Mouse (Mus musculus): ENCODE results near the gene Lgr4.

The Lgr4 gene

DNA sequence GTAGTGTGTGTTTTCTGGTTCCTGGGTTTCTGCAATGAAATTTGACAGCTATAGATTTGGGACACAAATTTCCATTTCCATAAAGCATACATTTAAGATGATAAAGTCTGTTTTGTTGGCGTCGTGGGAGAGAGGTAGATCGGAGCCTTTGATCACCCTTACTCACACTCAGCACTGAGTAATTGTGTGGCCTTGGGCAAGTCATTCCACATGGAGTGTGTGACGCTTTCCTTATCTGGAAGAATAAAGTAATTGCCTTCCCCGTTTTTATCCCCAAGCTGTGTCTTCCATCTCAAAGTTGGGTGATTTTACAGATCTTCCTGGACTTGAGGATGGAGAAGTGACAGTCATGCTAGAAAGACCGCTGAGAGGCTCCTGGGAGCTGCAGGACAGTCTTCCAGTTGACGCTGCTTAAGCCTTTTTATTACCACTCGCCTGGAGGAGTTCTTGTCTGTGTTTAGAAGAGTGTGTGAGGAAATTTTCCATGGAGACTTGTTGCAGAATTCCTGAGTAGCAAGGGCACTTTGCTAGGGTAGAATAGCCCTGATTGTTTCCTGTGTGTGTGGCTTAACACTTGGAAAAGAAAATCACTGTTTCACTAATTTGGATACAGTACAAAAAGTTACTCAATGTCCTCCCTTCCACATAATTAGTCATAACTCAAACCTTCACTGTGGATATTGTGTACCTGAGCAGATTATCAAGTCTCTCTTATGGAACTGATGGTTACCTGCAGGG is 4.0 kb downstream of the Lgr4 start:
- no peak for DNase-seq (ENCODE audit: low spot score in 2 of 2)

DNA sequence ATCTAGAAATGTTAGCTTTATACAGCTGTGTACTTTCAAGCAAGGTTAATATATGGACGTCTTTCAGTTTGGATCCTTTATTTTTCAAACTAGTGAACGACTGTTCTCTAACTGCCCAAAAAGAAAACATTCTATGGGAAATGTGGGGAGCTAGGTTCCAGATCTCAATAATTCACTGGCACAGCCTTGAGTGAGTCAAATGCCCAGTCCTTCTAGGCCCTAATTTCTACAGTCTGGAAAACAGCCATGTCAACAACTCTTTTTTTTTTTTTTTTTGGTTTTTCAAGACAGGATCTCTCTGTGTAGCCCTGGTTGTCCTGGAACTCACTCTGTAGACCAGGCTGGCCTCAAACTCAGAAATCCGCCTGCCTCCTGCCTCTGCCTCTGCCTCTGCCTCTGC is 4.9 kb downstream of the Lgr4 start:
- DNase-seq (ENCODE audit: low spot score in 2 of 2) = no peak

DNA sequence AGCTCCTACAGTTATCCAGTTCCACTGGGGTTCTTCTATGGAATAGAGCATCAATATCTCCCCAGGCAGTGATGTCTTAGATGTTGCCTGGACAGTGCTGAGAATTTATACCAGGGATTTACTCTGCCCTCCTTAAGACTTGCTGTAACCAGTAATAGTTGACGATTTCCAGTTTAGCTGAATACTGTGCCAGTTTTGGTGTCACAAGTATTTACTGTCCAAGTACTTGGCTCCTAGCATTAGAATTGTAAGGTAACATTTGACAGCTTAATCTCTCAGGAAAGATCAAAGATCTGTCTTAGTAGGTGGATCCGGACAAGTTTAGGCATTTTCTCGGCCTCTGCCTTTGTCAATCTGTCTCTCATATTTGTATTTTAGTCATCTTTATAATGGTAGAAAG is 5.6 kb downstream of the Lgr4 start:
- no peak for DNase-seq (ENCODE audit: low spot score in 2 of 2)

DNA sequence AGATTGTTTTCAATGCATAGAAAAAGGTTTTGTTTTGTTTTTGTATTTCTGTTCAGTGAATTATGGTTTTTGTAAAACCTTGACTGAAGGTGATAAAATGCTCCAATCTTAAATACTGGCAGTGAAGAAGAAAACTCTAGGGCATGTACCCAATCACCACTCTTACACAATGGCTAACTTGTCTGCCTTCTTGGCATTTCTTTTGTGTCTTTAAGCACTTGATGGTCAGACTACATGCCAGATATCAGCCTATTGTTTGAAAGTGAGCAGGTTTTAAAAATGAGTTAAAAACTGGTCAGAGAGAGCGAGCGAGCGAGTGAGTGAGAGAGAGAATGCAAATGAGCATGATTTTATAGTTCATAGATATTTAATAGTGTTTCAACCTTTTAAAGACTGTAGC is 6.5 kb downstream of the Lgr4 start:
- DNase-seq (ENCODE audit: low spot score in 2 of 2) = no peak

DNA sequence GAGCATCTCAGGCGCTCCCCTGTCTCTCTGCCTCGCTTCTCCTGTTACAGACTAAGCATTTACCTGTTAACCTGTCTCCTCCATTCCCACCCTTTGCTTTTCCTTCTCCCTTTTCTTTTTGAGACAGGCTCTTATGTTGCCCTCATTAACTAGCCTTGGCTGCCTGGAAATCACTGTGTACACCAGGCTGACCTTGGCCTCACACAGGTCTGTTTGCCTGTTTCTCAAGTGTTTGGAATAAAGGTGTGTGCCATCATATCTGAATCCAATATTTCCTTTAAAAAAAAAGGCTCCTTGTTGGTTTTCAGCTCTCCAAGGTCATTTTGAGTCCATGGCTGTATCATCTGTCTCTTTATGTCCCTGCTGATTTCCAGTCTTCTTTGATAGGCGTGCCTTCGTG is 9.5 kb downstream of the Lgr4 start:
- DNase-seq (ENCODE audit: low spot score in 2 of 2) = no peak

DNA sequence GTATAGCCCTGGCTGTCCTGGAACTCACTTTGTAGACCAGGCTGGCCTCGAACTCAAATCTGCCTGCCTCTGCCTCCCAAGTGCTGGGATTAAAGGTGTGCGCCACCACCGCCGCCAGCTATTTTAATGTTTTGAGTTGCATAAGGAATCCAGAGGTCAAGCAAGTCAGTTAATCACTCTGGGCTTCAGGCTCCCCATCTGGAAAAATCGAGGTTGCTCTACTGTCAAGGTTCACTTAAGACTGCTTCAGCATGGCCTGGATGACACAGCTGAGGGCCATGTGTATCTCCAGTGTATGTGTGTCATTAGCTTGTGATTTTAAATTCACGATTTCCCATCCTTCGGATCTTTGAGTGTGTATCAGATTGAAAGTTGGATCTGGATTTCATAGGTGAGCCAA is 10.0 kb downstream of the Lgr4 start:
- DNase-seq (ENCODE audit: low spot score in 2 of 2) = no peak

DNA sequence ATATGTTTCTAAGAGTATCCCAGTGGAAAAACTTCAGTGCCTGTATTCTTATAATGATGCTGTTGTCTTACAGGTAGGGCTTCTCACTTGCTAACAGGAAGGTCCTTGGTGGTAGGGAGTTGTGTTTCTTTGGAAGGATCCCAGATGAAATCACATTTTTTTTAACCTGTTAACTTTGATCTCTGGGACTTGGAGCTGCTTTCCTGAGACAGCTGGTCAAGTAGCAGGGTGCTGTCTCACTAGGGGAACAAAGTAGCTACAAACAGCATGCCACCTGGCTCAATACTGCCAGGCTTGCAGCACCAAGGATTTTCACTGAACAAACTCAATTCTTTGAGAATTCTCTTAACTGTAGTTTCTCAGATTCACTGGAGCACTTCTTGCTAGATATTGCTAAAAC is 10.4 kb downstream of the Lgr4 start:
- no peak for DNase-seq (ENCODE audit: low spot score in 2 of 2)

DNA sequence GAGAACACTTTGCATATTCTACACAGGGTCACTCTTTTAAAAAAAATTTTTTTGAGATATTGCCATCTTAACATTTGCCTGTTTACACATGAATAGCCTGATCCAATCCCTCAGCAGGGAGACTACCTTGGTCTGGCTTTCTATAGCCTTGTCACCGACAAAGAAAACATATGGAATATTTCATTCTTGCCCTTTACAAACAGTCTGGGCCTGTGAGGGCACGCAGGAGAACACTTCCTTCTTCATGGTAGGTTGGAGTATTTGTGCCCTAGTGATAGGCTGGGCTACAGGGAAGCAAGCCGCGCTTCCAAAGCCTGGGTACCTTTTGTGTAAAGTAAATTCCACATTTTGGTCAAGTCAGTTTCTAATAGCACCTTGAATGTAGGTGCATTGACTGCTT is 11.3 kb downstream of the Lgr4 start:
- no peak for DNase-seq (ENCODE audit: low spot score in 2 of 2)

DNA sequence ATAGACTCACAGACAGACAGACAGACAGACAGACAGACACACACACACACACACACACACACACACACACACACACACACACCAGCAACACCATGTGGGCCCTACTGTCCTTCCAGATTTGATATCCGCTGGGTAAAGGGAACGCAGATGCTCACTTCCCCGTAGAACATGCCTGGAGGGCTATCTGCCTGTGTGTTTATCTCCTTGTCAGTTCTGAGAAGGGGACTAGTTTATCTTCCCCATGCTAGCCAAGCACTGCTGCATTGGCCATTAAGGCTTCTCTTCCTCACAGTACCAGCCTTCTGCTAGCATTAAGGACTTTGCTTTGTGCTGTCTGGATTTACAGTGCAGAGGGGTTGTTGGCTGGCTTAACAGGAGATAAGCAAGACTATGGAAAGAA is 11.8 kb downstream of the Lgr4 start:
- no peak for DNase-seq (ENCODE audit: low spot score in 2 of 2)

DNA sequence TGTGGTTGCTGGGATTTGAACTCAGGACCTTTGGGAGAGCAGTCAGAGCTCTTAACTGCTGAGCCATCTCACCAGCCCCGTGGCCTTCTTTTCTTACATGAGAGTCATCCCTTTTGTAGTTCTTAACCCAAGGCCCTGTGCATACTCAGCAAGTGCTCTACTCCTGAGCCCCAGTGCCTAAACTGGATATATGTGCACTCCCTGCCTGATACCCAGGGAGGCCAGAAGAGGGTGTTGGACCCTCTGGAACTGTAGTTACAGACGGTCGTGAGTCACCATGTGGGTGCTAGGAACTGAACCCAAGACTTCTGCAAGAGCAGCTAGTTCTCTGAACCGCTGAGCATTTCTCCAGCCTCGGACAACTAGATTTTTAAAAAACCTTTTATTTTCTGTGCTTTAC is 12.9 kb downstream of the Lgr4 start:
- DNase-seq (ENCODE audit: low spot score in 2 of 2) = no peak

DNA sequence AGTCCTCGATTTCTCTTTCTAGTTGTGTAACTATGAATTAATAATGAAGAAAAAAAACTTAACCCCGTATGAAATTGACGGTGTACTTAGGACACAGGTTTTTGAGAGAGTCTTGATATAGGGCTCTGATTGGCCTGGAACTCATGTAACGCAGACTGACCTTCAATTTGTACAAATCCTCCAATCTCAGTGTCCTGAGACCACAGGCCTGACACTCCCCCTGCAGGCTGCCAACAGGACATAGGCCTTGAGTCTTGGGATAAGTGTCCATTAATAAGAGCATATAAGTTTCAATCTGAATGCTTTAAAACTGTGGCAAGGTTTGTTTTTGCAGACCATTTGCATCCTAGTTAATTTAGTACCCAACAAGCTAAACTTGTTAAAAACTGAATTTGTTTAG is 13.3 kb downstream of the Lgr4 start:
- DNase-seq (ENCODE audit: low spot score in 2 of 2) = no peak

DNA sequence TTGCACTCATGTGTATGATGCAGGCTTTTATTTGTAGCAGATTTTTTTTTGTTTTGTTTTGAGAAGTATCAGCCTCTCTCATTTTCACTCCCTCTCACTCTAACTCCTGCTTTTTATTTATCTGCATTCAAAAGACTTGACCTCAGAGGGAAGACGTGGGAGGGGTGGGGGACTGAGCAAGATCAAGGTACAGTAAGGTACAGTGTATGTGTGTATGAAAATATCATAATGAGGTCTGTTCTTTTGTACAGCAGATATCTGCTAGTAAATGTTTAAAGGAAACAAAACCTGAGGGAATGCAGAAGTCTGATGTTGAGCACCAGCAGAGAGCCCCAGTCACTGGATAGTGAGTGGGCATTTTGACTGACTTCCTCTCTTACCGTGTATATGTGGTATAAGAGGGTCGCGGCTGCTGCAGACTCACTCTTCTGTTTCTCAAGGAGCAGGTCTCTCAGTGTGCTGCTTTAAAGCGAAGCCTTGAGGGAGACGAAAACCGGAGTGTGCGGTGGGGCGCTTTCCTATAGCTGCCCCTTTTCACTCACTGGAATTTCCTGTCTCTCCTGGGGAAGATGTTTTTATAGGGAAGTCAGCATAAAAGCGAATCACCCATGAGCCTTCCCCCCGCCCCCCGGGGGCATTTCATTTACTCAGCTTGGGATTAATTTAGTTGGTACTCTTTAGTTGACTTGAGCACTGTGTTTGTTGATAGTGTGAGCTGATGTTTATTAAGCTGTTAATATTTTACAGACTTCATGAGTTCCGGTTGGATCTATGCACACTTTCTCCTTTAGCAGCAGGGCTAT is 14.7 kb downstream of the Lgr4 start:
- no peak for DNase-seq (ENCODE audit: low spot score in 2 of 2)

DNA sequence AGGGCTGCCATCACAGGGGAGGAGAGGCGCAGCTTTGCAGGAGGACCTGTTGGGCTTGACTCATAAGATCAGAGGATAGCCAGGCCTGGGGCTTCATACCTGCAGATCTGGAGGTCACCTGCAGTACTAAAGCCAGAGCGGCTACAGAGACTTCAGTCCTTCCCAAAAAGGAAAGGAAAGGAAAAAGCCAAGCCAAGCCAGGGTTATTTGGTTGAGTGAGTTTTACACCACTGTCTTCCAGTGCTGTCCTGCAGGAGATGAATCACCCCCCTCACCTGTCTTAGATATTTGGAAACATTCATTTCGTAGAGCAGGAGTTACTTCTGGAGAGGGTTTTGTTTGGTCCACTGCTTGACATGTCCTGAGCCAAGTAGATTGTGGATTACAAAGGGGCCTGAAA is 15.7 kb downstream of the Lgr4 start:
- DNase-seq (ENCODE audit: low spot score in 2 of 2) = no peak

DNA sequence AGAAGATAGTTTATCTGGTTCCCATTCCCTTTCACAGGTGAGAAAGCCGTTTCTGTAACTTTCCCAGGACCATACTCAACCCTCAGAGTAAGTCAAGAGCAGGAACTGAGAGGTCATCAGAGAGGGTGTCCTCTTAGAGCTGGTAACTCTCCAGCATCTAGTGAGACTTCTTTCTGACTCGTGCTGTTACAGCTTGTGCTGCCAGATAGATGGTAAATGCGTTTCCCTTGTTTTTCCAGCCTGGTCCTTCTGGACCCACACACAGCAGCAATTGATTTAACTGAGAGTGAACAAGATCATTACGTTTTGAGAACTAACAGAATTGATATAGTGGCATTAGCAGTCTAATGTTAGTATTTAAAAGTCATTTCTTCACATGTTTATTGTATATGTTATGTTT is 16.6 kb downstream of the Lgr4 start:
- DNase-seq (ENCODE audit: low spot score in 2 of 2) = no peak

DNA sequence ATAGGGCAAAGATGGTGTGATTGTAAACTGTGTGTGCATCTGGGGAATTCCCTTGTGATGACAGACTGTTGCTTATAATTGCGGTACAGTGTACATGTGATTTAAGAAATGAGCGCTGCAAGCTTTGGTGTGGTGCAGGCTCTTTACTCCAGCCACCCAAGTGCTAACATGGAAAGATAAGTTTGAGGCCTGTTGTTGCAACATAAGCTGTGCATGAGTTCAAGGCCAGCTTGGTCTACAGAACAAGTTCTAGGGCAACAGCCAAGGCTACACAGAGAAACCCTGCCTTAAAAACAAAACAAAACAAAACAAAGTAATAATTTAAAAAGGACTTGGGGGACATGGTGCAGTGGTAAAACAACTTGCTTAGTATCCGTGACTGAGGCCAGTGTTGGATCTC is 17.7 kb downstream of the Lgr4 start:
- no peak for DNase-seq (ENCODE audit: low spot score in 2 of 2)

DNA sequence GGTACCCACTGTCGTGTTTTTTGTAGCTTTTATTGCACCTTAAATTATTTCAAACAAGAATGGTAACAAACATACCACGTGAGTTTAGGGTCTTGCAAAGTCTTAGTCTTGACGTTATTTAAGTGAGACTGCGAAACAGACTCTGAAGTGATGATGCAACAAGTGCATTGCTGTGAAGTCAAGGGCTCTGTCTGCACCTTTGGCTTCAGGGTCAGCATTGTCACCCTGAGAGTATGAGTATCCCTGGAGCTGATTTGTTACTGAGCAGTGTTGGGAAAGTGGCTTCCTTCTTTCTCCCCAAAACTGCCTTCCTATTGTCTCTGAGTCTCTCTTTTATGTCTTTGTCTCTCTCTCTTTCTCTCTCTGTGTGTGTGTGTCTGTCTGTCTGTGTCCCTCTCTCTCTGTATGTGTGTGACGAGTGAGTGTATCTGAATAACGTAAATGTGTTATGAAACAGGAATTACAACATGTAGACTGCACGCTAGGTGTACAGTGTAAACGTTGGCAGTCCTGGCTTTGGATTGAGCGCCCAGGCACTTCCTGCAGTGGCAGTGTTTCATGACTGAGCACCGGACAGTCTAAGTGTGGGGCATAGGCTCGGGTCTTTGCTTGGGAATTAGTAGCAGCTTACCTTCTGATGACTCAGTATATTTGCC is 18.4 kb downstream of the Lgr4 start:
- no peak for DNase-seq (ENCODE audit: low spot score in 2 of 2)

DNA sequence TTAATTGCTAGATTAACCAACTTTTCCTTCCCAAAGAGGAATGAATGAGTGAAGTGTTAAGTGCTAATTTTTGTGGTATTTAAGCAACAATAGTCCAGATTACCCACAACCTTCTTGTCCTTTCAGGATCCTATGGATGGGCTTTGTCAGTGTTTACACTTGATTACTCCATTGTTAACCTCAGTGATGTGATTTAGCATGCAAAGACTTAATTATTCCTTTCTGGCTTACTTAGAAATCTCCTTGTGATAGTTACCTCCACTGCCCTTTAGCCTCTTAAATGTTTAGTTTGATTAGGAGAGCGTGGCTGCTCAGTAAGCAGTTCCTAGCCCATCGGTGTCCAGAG is 18.9 kb downstream of the Lgr4 start:
- no peak for DNase-seq (ENCODE audit: low spot score in 2 of 2)

DNA sequence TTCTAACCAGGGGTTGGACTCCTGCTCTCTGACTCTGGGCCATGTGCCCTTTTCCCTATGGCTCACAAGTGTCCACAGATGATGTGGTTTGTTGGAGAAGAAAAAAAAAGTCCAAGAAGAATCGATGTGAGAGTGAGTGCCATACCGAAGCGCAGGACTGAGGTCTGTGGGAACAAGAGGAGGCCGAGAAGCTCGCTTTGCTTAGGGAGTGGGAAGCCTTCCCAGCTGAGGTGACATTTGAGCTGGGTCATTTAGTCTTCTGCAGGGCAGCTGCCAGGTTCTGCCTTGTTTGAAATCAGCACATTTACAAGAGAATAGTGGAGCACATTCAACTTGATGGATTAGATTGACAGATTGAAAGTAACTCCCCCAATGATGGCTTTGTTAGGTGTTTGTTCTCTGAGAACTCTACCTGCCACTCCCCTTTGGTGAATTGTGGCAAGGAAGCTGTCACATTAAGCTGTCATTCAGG is 24.6 kb downstream of the Lgr4 start:
- DNase-seq (ENCODE audit: low spot score in 2 of 2) = no peak

DNA sequence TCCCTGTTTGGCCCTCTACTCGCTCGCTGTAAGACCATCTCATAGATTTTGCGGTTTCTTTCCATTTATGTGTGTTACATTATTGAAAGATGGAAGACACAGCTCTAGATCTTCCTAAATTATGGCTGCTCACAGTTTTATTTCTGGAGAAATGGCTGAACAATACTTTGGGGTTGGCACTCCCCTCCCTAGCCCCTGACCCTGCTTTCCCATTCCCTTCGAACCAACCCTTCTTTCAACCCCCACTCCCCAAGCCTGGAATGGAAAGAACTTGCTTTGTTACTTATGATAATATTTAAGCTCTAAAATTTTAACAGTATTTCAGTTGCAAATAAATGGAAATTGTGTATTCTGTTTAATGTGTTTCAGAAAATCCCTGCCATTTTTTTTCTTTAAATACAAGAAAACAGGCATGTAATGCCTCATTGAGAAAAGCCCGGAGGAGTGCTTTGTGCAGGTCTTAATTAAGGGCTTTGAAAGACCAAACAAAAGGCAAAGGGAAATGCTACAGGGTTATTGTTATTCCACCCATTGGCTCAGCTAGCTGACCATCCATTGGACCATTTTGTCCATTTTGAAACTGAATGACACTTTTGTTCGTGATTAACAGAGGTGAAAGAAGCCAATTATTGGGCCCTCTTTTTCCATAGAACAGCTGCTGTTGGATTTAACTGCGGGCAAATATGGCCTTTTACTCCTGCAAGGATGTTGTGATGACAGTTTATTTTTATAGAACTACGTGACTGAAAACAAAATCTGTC is 25.5 kb downstream of the Lgr4 start:
- no peak for DNase-seq (ENCODE audit: low spot score in 2 of 2)

DNA sequence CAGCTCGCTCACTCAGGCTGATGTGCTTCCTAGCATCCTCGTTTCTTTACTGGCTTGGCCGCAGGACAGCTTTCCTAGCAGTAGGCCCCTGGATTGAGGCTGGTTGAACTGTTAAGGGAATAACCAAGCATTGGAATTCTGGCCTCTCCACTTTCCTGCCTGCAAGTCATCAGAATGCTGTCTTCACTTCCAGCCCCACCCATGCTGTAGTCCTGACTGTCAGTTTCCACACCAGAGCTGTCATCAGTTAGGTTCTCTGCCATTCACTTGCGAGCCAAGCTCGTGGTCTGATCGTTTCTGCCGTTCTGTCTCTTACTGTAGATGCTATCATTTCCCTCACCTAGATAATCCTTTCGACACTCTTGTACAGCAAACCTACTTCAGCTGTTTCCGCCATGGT is 27.5 kb downstream of the Lgr4 start:
- no peak for DNase-seq (ENCODE audit: low spot score in 2 of 2)

DNA sequence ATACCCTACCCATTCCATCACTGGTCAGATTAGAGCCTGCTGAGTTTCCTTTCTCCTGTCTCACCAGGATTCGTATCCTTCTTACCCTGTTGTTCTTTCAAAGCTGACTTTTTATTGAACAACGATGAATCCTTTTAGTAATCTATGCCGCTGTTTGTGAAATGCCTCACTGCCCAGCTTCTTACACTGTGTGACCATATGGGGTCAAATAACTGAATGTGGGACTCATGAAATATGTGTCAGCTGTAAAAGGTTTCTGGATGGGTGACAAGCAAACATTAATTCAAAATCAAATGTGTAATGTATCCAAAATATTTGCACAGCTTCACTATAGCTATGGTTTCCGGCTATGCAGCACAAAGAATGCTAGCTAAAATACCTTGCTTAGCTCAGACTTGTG is 28.1 kb downstream of the Lgr4 start:
- DNase-seq (ENCODE audit: low spot score in 2 of 2) = no peak

DNA sequence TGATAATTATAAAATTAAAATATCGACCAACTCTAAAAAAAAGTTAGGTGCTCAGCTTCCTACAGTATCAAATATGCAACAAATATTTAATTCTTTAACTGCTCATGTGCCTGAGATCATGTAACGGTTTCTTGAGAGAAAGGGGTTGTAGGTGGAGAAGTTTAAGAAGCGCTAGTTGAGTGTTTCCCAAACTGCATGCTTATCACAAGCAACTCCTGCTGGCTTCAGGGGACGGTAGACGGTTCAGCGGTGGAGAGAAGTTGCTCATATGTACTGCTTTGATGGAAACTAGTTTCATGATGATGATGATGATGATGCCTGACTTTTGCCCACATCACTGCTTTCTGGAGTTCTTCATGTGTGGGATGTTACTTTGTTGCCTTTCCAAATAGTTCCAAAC is 29.0 kb downstream of the Lgr4 start:
- no peak for DNase-seq (ENCODE audit: low spot score in 2 of 2)
